ENCODE assay signal across 35 mouse cellular contexts in the genomic region with DNA sequence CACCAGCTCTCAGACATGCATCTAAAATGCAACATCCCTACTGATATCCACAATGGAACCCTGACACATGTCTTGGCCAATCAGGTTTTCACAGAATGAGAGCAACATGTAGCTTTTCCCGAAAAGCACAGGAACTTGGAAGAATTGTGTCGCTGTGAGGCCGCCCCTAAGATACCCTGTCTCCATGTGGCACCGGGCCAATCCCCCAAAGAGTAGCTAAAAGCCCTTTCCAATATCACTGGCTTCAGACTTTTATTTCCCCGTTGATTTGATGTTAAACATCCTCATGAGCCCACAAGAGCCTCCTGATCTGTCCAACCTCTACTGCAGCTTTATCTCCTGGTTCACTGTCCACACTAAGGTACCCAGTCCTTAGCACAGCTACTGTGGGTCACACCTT. TPM values are rescaled to one million over a fixed set of nuclear protein-coding genes. Genes with fewer than 3 reads are reported as not detected.
DNase-seq lines count a peak whose midpoint lies in the region; ATAC-seq and TF ChIP-seq lines count a peak whose summit lies in the region.
"Had no signal": no experiment of that assay in that cellular context is flagged by ENCODE, and none has a peak within 500 bp of the region (broad histone marks: within the 10 kb centered on the region; RNA-seq: fewer than 3 reads in every experiment).

No protein-coding gene starts in this region.

- no peak for TF ChIP-seq CTCF in forebrain, postnatal 0 days (IDR thresholded peaks at IDR 0.05; ENCODE audit: low read depth)

- peaks cover 31% of the 10 kb centered on the region for H3K4me1 ChIP-seq in forebrain, embryonic 10.5 days
- no peaks in the 10 kb centered on the region for H3K4me1 ChIP-seq in forebrain, postnatal 0 days (ENCODE audit: insufficient read depth)
- peaks cover 27% of the 10 kb centered on the region for H3K4me1 ChIP-seq in hindbrain, embryonic 10.5 days (replicated peaks)
- H3K4me1 ChIP-seq in hindbrain, embryonic 11.5 days (replicated peaks; ENCODE audit: control insufficient read depth, insufficient read depth, low read length), result 0 out of 2 replicates have a peak, but pooled peaks cover 2% of the 10 kb centered on the region
- H3K4me1 ChIP-seq in midbrain, embryonic 11.5 days (ENCODE audit: control insufficient read depth, insufficient read depth, low read length), result no peaks in the 10 kb centered on the region
- no peaks in the 10 kb centered on the region; the same call in 1 of the 2 replicates for H3K4me1 ChIP-seq in midbrain, embryonic 15.5 days
- H3K4me1 ChIP-seq in midbrain, embryonic 13.5 days (replicated peaks), result peaks cover 24% of the 10 kb centered on the region
- H3K4me1 ChIP-seq: intestine, embryonic 15.5 days had no signal

- no peaks in the 10 kb centered on the region for H3K9me3 ChIP-seq in forebrain, embryonic 10.5 days
- no peaks in the 10 kb centered on the region for H3K9me3 ChIP-seq in forebrain, postnatal 0 days (ENCODE audit: low read length)
- H3K9me3 ChIP-seq in hindbrain, embryonic 10.5 days, result peaks cover 4% of the 10 kb centered on the region; the same call in 1 of the 2 replicates
- no peaks in the 10 kb centered on the region for H3K9me3 ChIP-seq in hindbrain, embryonic 11.5 days (ENCODE audit: control insufficient read depth, low read length)
- H3K9me3 ChIP-seq in midbrain, embryonic 11.5 days (ENCODE audit: control insufficient read depth, low read length), result no peaks in the 10 kb centered on the region
- H3K9me3 ChIP-seq in midbrain, embryonic 15.5 days, result no peaks in the 10 kb centered on the region
- H3K9me3 ChIP-seq in midbrain, embryonic 13.5 days, result no peaks in the 10 kb centered on the region
- H3K9me3 ChIP-seq: G1E; heart, embryonic 10.5 days; heart, embryonic 13.5 days; hindbrain, embryonic 15.5 days; intestine, embryonic 15.5 days had no signal

- H3K9ac ChIP-seq in forebrain, postnatal 0 days, result no peak overlapping the region
- H3K9ac ChIP-seq in hindbrain, embryonic 11.5 days (ENCODE audit: low read depth, low read length), result no peak overlapping the region
- no peak overlapping the region for H3K9ac ChIP-seq in midbrain, embryonic 11.5 days (ENCODE audit: low read length)
- no peak overlapping the region for H3K9ac ChIP-seq in midbrain, embryonic 15.5 days
- no peak overlapping the region for H3K9ac ChIP-seq in midbrain, embryonic 13.5 days (replicated peaks)
- H3K9ac ChIP-seq: heart, embryonic 13.5 days; hindbrain, embryonic 15.5 days; intestine, embryonic 15.5 days had no signal

- no peak overlapping the region for H3K4me2 ChIP-seq in forebrain, postnatal 0 days (ENCODE audit: low read depth)
- H3K4me2 ChIP-seq in hindbrain, embryonic 11.5 days (replicated peaks; ENCODE audit: low read depth, low read length), result no peak overlapping the region
- no peak overlapping the region for H3K4me2 ChIP-seq in midbrain, embryonic 11.5 days
- H3K4me2 ChIP-seq in midbrain, embryonic 15.5 days, result no peak overlapping the region
- no peak overlapping the region for H3K4me2 ChIP-seq in midbrain, embryonic 13.5 days (replicated peaks)
- H3K4me2 ChIP-seq: heart, embryonic 13.5 days; hindbrain, embryonic 15.5 days; intestine, embryonic 15.5 days had no signal

- ATAC-seq in forebrain, postnatal 0 days, result no peak
- ATAC-seq in hindbrain, embryonic 11.5 days (ENCODE audit: low FRiP score), result no peak
- no peak for ATAC-seq in midbrain, embryonic 11.5 days (ENCODE audit: low FRiP score)
- ATAC-seq in midbrain, embryonic 15.5 days (replicated peaks), result no peak
- ATAC-seq in midbrain, embryonic 13.5 days, result no peak
- ATAC-seq: intestine, embryonic 15.5 days; Patski had no signal

- H3K36me3 ChIP-seq in forebrain, embryonic 10.5 days (replicated peaks), result peaks cover 94% of the 10 kb centered on the region
- H3K36me3 ChIP-seq in forebrain, postnatal 0 days (ENCODE audit: insufficient read depth), result peaks cover 55% of the 10 kb centered on the region
- H3K36me3 ChIP-seq in hindbrain, embryonic 10.5 days, result peaks cover 79% of the 10 kb centered on the region
- peaks cover 6% of the 10 kb centered on the region; the same call in 1 of the 2 replicates for H3K36me3 ChIP-seq in hindbrain, embryonic 11.5 days (ENCODE audit: control insufficient read depth, insufficient read depth, low read length)
- peaks cover 3% of the 10 kb centered on the region; the same call in 1 of the 2 replicates for H3K36me3 ChIP-seq in midbrain, embryonic 11.5 days (ENCODE audit: control insufficient read depth, insufficient read depth, low read length)
- H3K36me3 ChIP-seq in midbrain, embryonic 15.5 days (replicated peaks), result peaks cover 30% of the 10 kb centered on the region
- H3K36me3 ChIP-seq in midbrain, embryonic 13.5 days, result peaks cover 89% of the 10 kb centered on the region
- H3K36me3 ChIP-seq: G1E had no signal

- no peak overlapping the region for H3K4me3 ChIP-seq in forebrain, embryonic 10.5 days
- no peak overlapping the region for H3K4me3 ChIP-seq in forebrain, postnatal 0 days (ENCODE audit: low read depth, low read length)
- no peak overlapping the region for H3K4me3 ChIP-seq in hindbrain, embryonic 10.5 days
- H3K4me3 ChIP-seq in hindbrain, embryonic 11.5 days (ENCODE audit: low read depth, low read length), result no peak overlapping the region
- H3K4me3 ChIP-seq in midbrain, embryonic 11.5 days (ENCODE audit: low read depth, low read length), result no peak overlapping the region
- no peak overlapping the region for H3K4me3 ChIP-seq in midbrain, embryonic 15.5 days
- no peak overlapping the region for H3K4me3 ChIP-seq in midbrain, embryonic 13.5 days (replicated peaks)
- H3K4me3 ChIP-seq: heart, adult 2 months; heart, embryonic 10.5 days; heart, embryonic 13.5 days; hindbrain, embryonic 15.5 days; intestine, embryonic 15.5 days had no signal

- DNase-seq in forebrain, embryonic 10.5 days (ENCODE audit: extremely low spot score, low spot score), result no peak
- no peak for DNase-seq in forebrain, postnatal 0 days
- no peak for DNase-seq in hindbrain, embryonic 10.5 days (ENCODE audit: low spot score)
- no peak for DNase-seq in hindbrain, embryonic 11.5 days (ENCODE audit: low spot score)
- peak; percentile 54 for DNase-seq in midbrain, embryonic 11.5 days (ENCODE audit: low spot score, missing footprints)
- no peak for DNase-seq in embryo, embryonic 11 days
- DNase-seq: adrenal gland, postnatal 10 days; B cell, adult 2 months; cerebellum, adult 2 months; cerebellum, adult 9-11 months; cerebellum, postnatal 36 days; gastrocnemius, postnatal 10 days; gastrocnemius, postnatal 36 days; heart, adult 2 months; kidney, adult 11 months had no signal

- peak overlapping the region; percentile 2; the same call in 1 of the 2 replicates for H3K27ac ChIP-seq in forebrain, embryonic 10.5 days
- H3K27ac ChIP-seq in forebrain, postnatal 0 days (ENCODE audit: low read depth, low read length), result no peak overlapping the region
- H3K27ac ChIP-seq in hindbrain, embryonic 10.5 days, result peak overlapping the region; percentile 16; the same call in 1 of the 2 replicates
- no peak overlapping the region for H3K27ac ChIP-seq in hindbrain, embryonic 11.5 days (ENCODE audit: low read depth, low read length)
- H3K27ac ChIP-seq in midbrain, embryonic 11.5 days (ENCODE audit: low read depth, low read length), result no peak overlapping the region
- no peak overlapping the region for H3K27ac ChIP-seq in midbrain, embryonic 15.5 days
- H3K27ac ChIP-seq in midbrain, embryonic 13.5 days, result 0 out of 2 replicates have a peak overlapping the region, but pooled peaks have one; percentile 7
- H3K27ac ChIP-seq: heart, adult 2 months; heart, embryonic 10.5 days; heart, embryonic 13.5 days; hindbrain, embryonic 15.5 days; intestine, embryonic 15.5 days had no signal

- H3K27me3 ChIP-seq in forebrain, embryonic 10.5 days (ENCODE audit: poor library complexity, severe bottlenecking), result no peaks in the 10 kb centered on the region
- no peaks in the 10 kb centered on the region for H3K27me3 ChIP-seq in forebrain, postnatal 0 days (ENCODE audit: insufficient read depth, low read length)
- H3K27me3 ChIP-seq in hindbrain, embryonic 10.5 days (ENCODE audit: insufficient read depth, poor library complexity, severe bottlenecking), result 0 out of 2 replicates have a peak, but pooled peaks cover under 1% of the 10 kb centered on the region
- H3K27me3 ChIP-seq in hindbrain, embryonic 11.5 days (ENCODE audit: control insufficient read depth, insufficient read depth, low read length), result no peaks in the 10 kb centered on the region
- no peaks in the 10 kb centered on the region for H3K27me3 ChIP-seq in midbrain, embryonic 11.5 days (ENCODE audit: control insufficient read depth, insufficient read depth, low read length)
- H3K27me3 ChIP-seq in midbrain, embryonic 15.5 days (replicated peaks), result no peaks in the 10 kb centered on the region
- no peaks in the 10 kb centered on the region for H3K27me3 ChIP-seq in midbrain, embryonic 13.5 days
- H3K27me3 ChIP-seq: hindbrain, embryonic 15.5 days; intestine, embryonic 15.5 days; Patski had no signal

- 91% methylated on average over 5 of the region's 5 CpGs for WGBS in forebrain, embryonic 10.5 days
- 60% methylated on average over 5 of the region's 5 CpGs for WGBS in forebrain, postnatal 0 days
- WGBS in hindbrain, embryonic 10.5 days, result 84% methylated on average over 5 of the region's 5 CpGs
- 80% methylated on average over 5 of the region's 5 CpGs for WGBS in hindbrain, embryonic 11.5 days
- WGBS in midbrain, embryonic 11.5 days, result 83% methylated on average over 5 of the region's 5 CpGs
- WGBS in midbrain, embryonic 15.5 days, result 61% methylated on average over 5 of the region's 5 CpGs
- 75% methylated on average over 5 of the region's 5 CpGs for WGBS in midbrain, embryonic 13.5 days

RNA-seq across cellular contexts. Expression of gene Dusp3, which starts 19.9 kb away (rescaled TPM):
- 12.1 and 12.6 TPM in 2 replicates for polyA plus RNA-seq in forebrain, embryonic 10.5 days (2016; fragmentation: Nextera tagmentation; extraction: Ambion mirVana)
- 32.8 and 35.5 TPM in 2 replicates for total RNA-seq in forebrain, postnatal 0 days (2014; rRNA removed)
- 25.1 and 31.0 TPM in 2 replicates for polyA plus RNA-seq in forebrain, postnatal 0 days (2015; fragmentation: Nextera tagmentation; extraction: Ambion mirVana)
- polyA plus RNA-seq in hindbrain, embryonic 10.5 days (2016; fragmentation: Nextera tagmentation; extraction: Ambion mirVana), result 11.6 and 12.4 TPM in 2 replicates
- 11.4 and 12.1 TPM in 2 replicates for polyA plus RNA-seq in hindbrain, embryonic 11.5 days (2014; fragmentation: Nextera tagmentation; extraction: Ambion mirVana)
- polyA plus RNA-seq in midbrain, embryonic 11.5 days (2014; fragmentation: Nextera tagmentation; extraction: Ambion mirVana), result 11.1 and 11.6 TPM in 2 replicates
- polyA plus RNA-seq in midbrain, embryonic 15.5 days (2015; fragmentation: Nextera tagmentation; extraction: Ambion mirVana), result 21.7 and 22.2 TPM in 2 replicates
- polyA plus RNA-seq in midbrain, embryonic 13.5 days (2015; fragmentation: Nextera tagmentation; extraction: Ambion mirVana), result 11.3 and 11.8 TPM in 2 replicates

RNA-seq across cellular contexts. Expression of gene Mpp3, which starts 21.6 kb away (rescaled TPM):
- polyA plus RNA-seq in forebrain, embryonic 10.5 days (2016; fragmentation: Nextera tagmentation; extraction: Ambion mirVana), result 13.5 and 16.1 TPM in 2 replicates
- total RNA-seq in forebrain, postnatal 0 days (2014; rRNA removed), result 56.6 and 60.3 TPM in 2 replicates
- 45.5 and 46.4 TPM in 2 replicates for polyA plus RNA-seq in forebrain, postnatal 0 days (2015; fragmentation: Nextera tagmentation; extraction: Ambion mirVana)
- polyA plus RNA-seq in hindbrain, embryonic 10.5 days (2016; fragmentation: Nextera tagmentation; extraction: Ambion mirVana), result 14.4 and 27.4 TPM in 2 replicates
- polyA plus RNA-seq in hindbrain, embryonic 11.5 days (2014; fragmentation: Nextera tagmentation; extraction: Ambion mirVana), result 23.3 and 26.5 TPM in 2 replicates
- 14.4 and 15.5 TPM in 2 replicates for polyA plus RNA-seq in midbrain, embryonic 11.5 days (2014; fragmentation: Nextera tagmentation; extraction: Ambion mirVana)
- 60.1 and 62.9 TPM in 2 replicates for polyA plus RNA-seq in midbrain, embryonic 15.5 days (2015; fragmentation: Nextera tagmentation; extraction: Ambion mirVana)
- 45.3 and 46.4 TPM in 2 replicates for polyA plus RNA-seq in midbrain, embryonic 13.5 days (2015; fragmentation: Nextera tagmentation; extraction: Ambion mirVana)
- total RNA-seq: granulocyte monocyte progenitor cell, adult 5-6 weeks had no signal
- polyA plus RNA-seq: G1E had no signal

RNA-seq across cellular contexts. Expression of gene Cfap97d1, which starts 22.6 kb away (rescaled TPM):
- polyA plus RNA-seq in forebrain, embryonic 10.5 days (2016; fragmentation: Nextera tagmentation; extraction: Ambion mirVana), result not detected in 2 replicates
- total RNA-seq in forebrain, postnatal 0 days (2014; rRNA removed), result not detected in 2 replicates
- polyA plus RNA-seq in forebrain, postnatal 0 days (2015; fragmentation: Nextera tagmentation; extraction: Ambion mirVana), result not detected in 2 replicates
- not detected in 2 replicates for polyA plus RNA-seq in hindbrain, embryonic 10.5 days (2016; fragmentation: Nextera tagmentation; extraction: Ambion mirVana)
- not detected in 2 replicates for polyA plus RNA-seq in hindbrain, embryonic 11.5 days (2014; fragmentation: Nextera tagmentation; extraction: Ambion mirVana)
- polyA plus RNA-seq in midbrain, embryonic 11.5 days (2014; fragmentation: Nextera tagmentation; extraction: Ambion mirVana), result not detected in 2 replicates
- polyA plus RNA-seq in midbrain, embryonic 15.5 days (2015; fragmentation: Nextera tagmentation; extraction: Ambion mirVana), result not detected in 2 replicates
- polyA plus RNA-seq in midbrain, embryonic 13.5 days (2015; fragmentation: Nextera tagmentation; extraction: Ambion mirVana), result not detected in 2 replicates
- total RNA-seq: adrenal gland, adult 18-20 months; adrenal gland, postnatal 10 days; adrenal gland, postnatal 36 days; CH12.LX; G1E; gastrocnemius, adult 18-20 months; gastrocnemius, postnatal 10 days; gastrocnemius, postnatal 36 days; granulocyte monocyte progenitor cell, adult 5-6 weeks; heart, adult 2 months; heart, postnatal 25 days; hematopoietic stem cell, adult 5-6 weeks had no signal
- polyA plus RNA-seq: cerebellum, adult 2 months; cortical plate, adult 2 months; embryonic facial prominence, embryonic 11.5 days; embryonic facial prominence, embryonic 14.5 days; forebrain, embryonic 11.5 days; G1E; heart, adult 2 months; heart, embryonic 10.5 days; heart, embryonic 13.5 days; heart, embryonic 16.5 days; hindbrain, embryonic 15.5 days; intestine, embryonic 15.5 days; Patski had no signal

RNA-seq across cellular contexts. Expression of gene Cd300lg, which starts 34.6 kb away (rescaled TPM):
- polyA plus RNA-seq in forebrain, embryonic 10.5 days (2016; fragmentation: Nextera tagmentation; extraction: Ambion mirVana), result 0.14 and 0.23 TPM in 2 replicates
- total RNA-seq in forebrain, postnatal 0 days (2014; rRNA removed), result 0.69 and 0.86 TPM in 2 replicates
- 0.15 and 0.30 TPM in 2 replicates for polyA plus RNA-seq in forebrain, postnatal 0 days (2015; fragmentation: Nextera tagmentation; extraction: Ambion mirVana)
- polyA plus RNA-seq in hindbrain, embryonic 10.5 days (2016; fragmentation: Nextera tagmentation; extraction: Ambion mirVana), result 0.12 and 0.35 TPM in 2 replicates
- 0.09 and 0.13 TPM in 2 replicates for polyA plus RNA-seq in hindbrain, embryonic 11.5 days (2014; fragmentation: Nextera tagmentation; extraction: Ambion mirVana)
- polyA plus RNA-seq in midbrain, embryonic 11.5 days (2014; fragmentation: Nextera tagmentation; extraction: Ambion mirVana), result 0.11 and 0.19 TPM in 2 replicates
- 0.31 and 0.43 TPM in 2 replicates for polyA plus RNA-seq in midbrain, embryonic 15.5 days (2015; fragmentation: Nextera tagmentation; extraction: Ambion mirVana)
- 0.32 and 0.40 TPM in 2 replicates for polyA plus RNA-seq in midbrain, embryonic 13.5 days (2015; fragmentation: Nextera tagmentation; extraction: Ambion mirVana)
- total RNA-seq: CH12.LX; G1E; hematopoietic stem cell, adult 5-6 weeks had no signal
- polyA plus RNA-seq: G1E, Patski had no signal

RNA-seq across cellular contexts. Expression of gene Sost, which starts 39.9 kb away (rescaled TPM):
- not detected in 2 replicates for polyA plus RNA-seq in forebrain, embryonic 10.5 days (2016; fragmentation: Nextera tagmentation; extraction: Ambion mirVana)
- total RNA-seq in forebrain, postnatal 0 days (2014; rRNA removed), result 0.31 TPM in 1 of 2 replicates, not detected in the other
- not detected in 2 replicates for polyA plus RNA-seq in forebrain, postnatal 0 days (2015; fragmentation: Nextera tagmentation; extraction: Ambion mirVana)
- 1.1 and 1.3 TPM in 2 replicates for polyA plus RNA-seq in hindbrain, embryonic 10.5 days (2016; fragmentation: Nextera tagmentation; extraction: Ambion mirVana)
- polyA plus RNA-seq in hindbrain, embryonic 11.5 days (2014; fragmentation: Nextera tagmentation; extraction: Ambion mirVana), result 0.11 and 0.31 TPM in 2 replicates
- polyA plus RNA-seq in midbrain, embryonic 11.5 days (2014; fragmentation: Nextera tagmentation; extraction: Ambion mirVana), result not detected in 2 replicates
- polyA plus RNA-seq in midbrain, embryonic 15.5 days (2015; fragmentation: Nextera tagmentation; extraction: Ambion mirVana), result not detected in 2 replicates
- 0.07 and 0.24 TPM in 2 replicates for polyA plus RNA-seq in midbrain, embryonic 13.5 days (2015; fragmentation: Nextera tagmentation; extraction: Ambion mirVana)
- total RNA-seq: adrenal gland, adult 18-20 months; adrenal gland, postnatal 36 days; CH12.LX; G1E; gastrocnemius, adult 18-20 months; gastrocnemius, postnatal 36 days; granulocyte monocyte progenitor cell, adult 5-6 weeks; hematopoietic stem cell, adult 5-6 weeks had no signal
- polyA plus RNA-seq: embryonic facial prominence, embryonic 11.5 days; embryonic facial prominence, embryonic 14.5 days; forebrain, embryonic 11.5 days; G1E; Patski had no signal

Comparison
In these comparisons a context has a peak if more than half of its experiments do, and no peak if none do; other contexts are left out.
1. H3K27ac ChIP-seq: peak in forebrain, embryonic 10.5 days (single experiment), hindbrain, embryonic 10.5 days (single experiment) and midbrain, embryonic 13.5 days (single experiment); none in forebrain, postnatal 0 days (single experiment), hindbrain, embryonic 11.5 days (single experiment), midbrain, embryonic 11.5 days (single experiment) and midbrain, embryonic 15.5 days (single experiment).